ENCODE assay signal across 23 mouse cellular contexts in genomic region chr3:140179471-140179870, GRCm38 (mm10).
DNase-seq lines count a peak whose midpoint lies in the region; ATAC-seq and TF ChIP-seq lines count a peak whose summit lies in the region.
"Had no signal": no experiment of that assay in that cellular context is flagged by ENCODE, and none has a peak within 500 bp of the region (broad histone marks: within the 10 kb centered on the region; RNA-seq: fewer than 3 reads in every experiment).

No protein-coding gene starts in this region.

- no peak overlapping the region for H3K4me3 ChIP-seq in layer of hippocampus, adult 2 months
- no peak overlapping the region for H3K4me3 ChIP-seq in kidney, embryonic 15.5 days (replicated peaks)
- H3K4me3 ChIP-seq: heart, embryonic 10.5 days; limb, embryonic 10.5 days; midbrain, embryonic 15.5 days; myocyte had no signal

- peak overlapping the region; percentile 75 for H3K27ac ChIP-seq in layer of hippocampus, adult 2 months
- no peak overlapping the region for H3K27ac ChIP-seq in kidney, embryonic 15.5 days
- H3K27ac ChIP-seq: heart, embryonic 10.5 days; limb, embryonic 10.5 days; midbrain, embryonic 15.5 days had no signal

- no peaks in the 10 kb centered on the region for H3K9me3 ChIP-seq in kidney, embryonic 15.5 days (replicated peaks)
- H3K9me3 ChIP-seq: heart, embryonic 10.5 days; limb, embryonic 10.5 days; midbrain, embryonic 15.5 days had no signal

- H3K4me1 ChIP-seq in kidney, embryonic 15.5 days, result no peaks in the 10 kb centered on the region
- H3K4me1 ChIP-seq: heart, embryonic 10.5 days; limb, embryonic 10.5 days; midbrain, embryonic 15.5 days had no signal

- WGBS in kidney, embryonic 15.5 days, result 95% methylated on average over 2 of the region's 2 CpGs

- H3K27me3 ChIP-seq in kidney, embryonic 15.5 days, result no peaks in the 10 kb centered on the region
- H3K27me3 ChIP-seq: midbrain, embryonic 15.5 days; Patski had no signal

- no peak for ATAC-seq in kidney, embryonic 15.5 days (replicated peaks; ENCODE audit: low FRiP score)
- ATAC-seq: midbrain, embryonic 15.5 days; Patski had no signal

- TF ChIP-seq CTCF in layer of hippocampus, adult 2 months (conservative IDR thresholded peaks at IDR 0.05), result no peak

- H3K4me2 ChIP-seq in kidney, embryonic 15.5 days, result no peak overlapping the region
- H3K4me2 ChIP-seq: liver, embryonic 11.5 days; midbrain, embryonic 15.5 days had no signal

- peak; percentile 7 for DNase-seq in frontal cortex, postnatal 14 days (ENCODE audit: low spot score in 2 of 2)
- DNase-seq in layer of hippocampus, adult 2 months (ENCODE audit: low spot score in 2 of 2), result peak; percentile 68 to 87
- peak; percentile 55 to 82 for DNase-seq in left cerebral cortex, adult 9 months (ENCODE audit: low spot score in 2 of 2)
- peak; percentile 59 for DNase-seq in right cerebral cortex, postnatal 25 days
- DNase-seq in urinary bladder, postnatal 4 days (ENCODE audit: low spot score in 2 of 2), result no peak
- DNase-seq in adipocyte (ENCODE audit: low spot score), result no peak
- no peak for DNase-seq in gastrocnemius, postnatal 10 days
- DNase-seq: adrenal gland, postnatal 10 days; cerebellum, postnatal 14 days; embryo, embryonic 11 days; gastrocnemius, postnatal 36 days; kidney, postnatal 4 days; lung, adult 2 months; spleen, adult 18-20 months; thymus, adult 18-20 months; thymus, postnatal 4 days had no signal

- no peak overlapping the region for H3K9ac ChIP-seq in kidney, embryonic 15.5 days
- H3K9ac ChIP-seq: midbrain, embryonic 15.5 days had no signal

- no peaks in the 10 kb centered on the region for H3K36me3 ChIP-seq in kidney, embryonic 15.5 days
- H3K36me3 ChIP-seq: heart, embryonic 10.5 days; limb, embryonic 10.5 days; midbrain, embryonic 15.5 days had no signal

Comparison
In these comparisons a context has a peak if more than half of its experiments do, and no peak if none do; other contexts are left out.
1. DNase-seq: peak in frontal cortex, postnatal 14 days (2 of 2), layer of hippocampus, adult 2 months (2 of 2), left cerebral cortex, adult 9 months (2 of 2) and right cerebral cortex, postnatal 25 days (single experiment); none in urinary bladder, postnatal 4 days (0 of 2), adipocyte (single experiment) and gastrocnemius, postnatal 10 days (single experiment).